Mouse (Mus musculus): ENCODE measurements around the gene Nlgn1. TPM values are rescaled to one million over a fixed set of nuclear protein-coding genes. Genes with fewer than 3 reads are reported as not detected.

Nlgn1 gene
- polyA plus RNA-seq, 1 experiment from 2014 or later, result 29.9 TPM

GRCm38 (mm10) chr3:26134839-26135651 is 197.2 kb downstream of the Nlgn1 start:
- H3K9ac ChIP-seq (replicated peaks), result no peak overlapping the region
- 0 out of 2 replicates have a peak overlapping the region, but pooled peaks have one; percentile 17 for H3K4me3 ChIP-seq (replicated peaks)
- peaks cover 15% of the 10 kb centered on the region; the same call in 1 of the 2 replicates for H3K36me3 ChIP-seq
- peak overlapping the region; percentile 41 for H3K4me2 ChIP-seq
- no peaks in the 10 kb centered on the region for H3K9me3 ChIP-seq (replicated peaks)
- H3K4me1 ChIP-seq, result peaks cover 8% of the 10 kb centered on the region
- H3K27me3 ChIP-seq (replicated peaks), result no peaks in the 10 kb centered on the region
- no peak overlapping the region for H3K27ac ChIP-seq (replicated peaks)
- 13% methylated on average over 9 of the region's 9 CpGs for WGBS
- no peak; the same call in 1 of the 2 replicates for ATAC-seq (ENCODE audit: low FRiP score)

- ATAC-seq (ENCODE audit: low FRiP score), result no peak
Observed at GRCm38 (mm10) chr3:26130919-26131318, 201.3 kb downstream of the Nlgn1 start.

GRCm38 (mm10) chr3:26129455-26129854 is 202.8 kb downstream of the Nlgn1 start:
- H3K4me1 ChIP-seq, result no peaks in the 10 kb centered on the region
- H3K9ac ChIP-seq (replicated peaks), result no peak overlapping the region
- peaks cover 15% of the 10 kb centered on the region; the same call in 1 of the 2 replicates for H3K36me3 ChIP-seq
- WGBS, result 78% methylated on average over 6 of the region's 6 CpGs
- no peak overlapping the region for H3K4me3 ChIP-seq (replicated peaks)
- H3K9me3 ChIP-seq (replicated peaks), result no peaks in the 10 kb centered on the region
- no peak overlapping the region for H3K4me2 ChIP-seq
- H3K27me3 ChIP-seq (replicated peaks), result no peaks in the 10 kb centered on the region
- no peak for ATAC-seq (ENCODE audit: low FRiP score)
- no peak overlapping the region for H3K27ac ChIP-seq (replicated peaks)

More at GRCm38 (mm10) chr3:26130919-26131318, 201.3 kb downstream of the Nlgn1 start:
- no peaks in the 10 kb centered on the region for H3K9me3 ChIP-seq (replicated peaks)
- peaks cover 15% of the 10 kb centered on the region; the same call in 1 of the 2 replicates for H3K36me3 ChIP-seq
- no peak overlapping the region for H3K9ac ChIP-seq (replicated peaks)
- H3K4me1 ChIP-seq, result peaks cover 8% of the 10 kb centered on the region
- 62% methylated on average over 2 of the region's 2 CpGs for WGBS
- H3K4me2 ChIP-seq, result no peak overlapping the region
- H3K27ac ChIP-seq (replicated peaks), result no peak overlapping the region
- H3K4me3 ChIP-seq (replicated peaks), result no peak overlapping the region
- H3K27me3 ChIP-seq (replicated peaks), result no peaks in the 10 kb centered on the region

GRCm38 (mm10) chr3:26117071-26117470 is 215.2 kb downstream of the Nlgn1 start:
- Histone ChIP-seq H3K9ac (replicated peaks) (no peak overlapping the region), H3K9me3 (replicated peaks) (no peaks in the 10 kb centered on the region), H3K36me3 (no peaks in the 10 kb centered on the region), H3K4me1 (0 out of 2 replicates have a peak, but pooled peaks cover 2% of the 10 kb centered on the region), H3K4me3 (replicated peaks) (no peak overlapping the region), H3K27me3 (replicated peaks) (no peaks in the 10 kb centered on the region), H3K4me2 (no peak overlapping the region), H3K27ac (replicated peaks) (no peak overlapping the region)
- no peak; the same call in 1 of the 2 replicates for ATAC-seq (ENCODE audit: low FRiP score)
- WGBS, result 79% methylated on average over 1 of the region's 1 CpGs

GRCm38 (mm10) chr3:26106361-26106760 is 225.9 kb downstream of the Nlgn1 start:
- Histone ChIP-seq H3K4me2 (no peak overlapping the region), H3K27ac (replicated peaks) (no peak overlapping the region), H3K9ac (replicated peaks) (no peak overlapping the region), H3K4me3 (replicated peaks) (no peak overlapping the region), H3K4me1 (no peaks in the 10 kb centered on the region), H3K36me3 (no peaks in the 10 kb centered on the region), H3K9me3 (replicated peaks) (no peaks in the 10 kb centered on the region), H3K27me3 (replicated peaks) (no peaks in the 10 kb centered on the region)
- 74% methylated on average over 7 of the region's 7 CpGs for WGBS
- no peak for ATAC-seq (ENCODE audit: low FRiP score)

GRCm38 (mm10) chr3:26105528-26105927 is 226.7 kb downstream of the Nlgn1 start:
- Histone ChIP-seq H3K4me2 (no peak overlapping the region), H3K4me3 (replicated peaks) (no peak overlapping the region), H3K27me3 (replicated peaks) (no peaks in the 10 kb centered on the region), H3K4me1 (no peaks in the 10 kb centered on the region), H3K9ac (replicated peaks) (no peak overlapping the region), H3K27ac (replicated peaks) (no peak overlapping the region), H3K36me3 (no peaks in the 10 kb centered on the region), H3K9me3 (replicated peaks) (no peaks in the 10 kb centered on the region)
- no peak for ATAC-seq (ENCODE audit: low FRiP score)
- 21% methylated on average over 3 of the region's 3 CpGs for WGBS

- H3K36me3 ChIP-seq, result no peaks in the 10 kb centered on the region
- WGBS, result 70% methylated on average over 1 of the region's 1 CpGs
- ATAC-seq (ENCODE audit: low FRiP score), result no peak
- no peak overlapping the region for H3K4me3 ChIP-seq (replicated peaks)
- H3K9ac ChIP-seq (replicated peaks), result no peak overlapping the region
- H3K27me3 ChIP-seq (replicated peaks), result no peaks in the 10 kb centered on the region
- no peaks in the 10 kb centered on the region for H3K4me1 ChIP-seq
- H3K4me2 ChIP-seq, result no peak overlapping the region
- H3K9me3 ChIP-seq (replicated peaks), result no peaks in the 10 kb centered on the region
- no peak overlapping the region for H3K27ac ChIP-seq (replicated peaks)
Observed at GRCm38 (mm10) chr3:26102271-26102670, 230.0 kb downstream of the Nlgn1 start.

GRCm38 (mm10) chr3:26095551-26095950 is 236.7 kb downstream of the Nlgn1 start:
- Histone ChIP-seq H3K27me3 (replicated peaks) (no peaks in the 10 kb centered on the region), H3K4me2 (no peak overlapping the region), H3K36me3 (no peaks in the 10 kb centered on the region), H3K4me1 (no peaks in the 10 kb centered on the region), H3K9me3 (replicated peaks) (no peaks in the 10 kb centered on the region), H3K27ac (replicated peaks) (no peak overlapping the region), H3K4me3 (replicated peaks) (no peak overlapping the region), H3K9ac (replicated peaks) (no peak overlapping the region)
- ATAC-seq (ENCODE audit: low FRiP score), result no peak

- Histone ChIP-seq H3K36me3 (no peaks in the 10 kb centered on the region), H3K4me1 (no peaks in the 10 kb centered on the region), H3K4me3 (replicated peaks) (no peak overlapping the region), H3K27ac (replicated peaks) (no peak overlapping the region), H3K4me2 (no peak overlapping the region), H3K9ac (replicated peaks) (no peak overlapping the region), H3K27me3 (replicated peaks) (no peaks in the 10 kb centered on the region), H3K9me3 (replicated peaks) (no peaks in the 10 kb centered on the region)
- no peak for ATAC-seq (ENCODE audit: low FRiP score)
Observed at GRCm38 (mm10) chr3:26069366-26069765, 262.9 kb downstream of the Nlgn1 start.

- no peaks in the 10 kb centered on the region for H3K9me3 ChIP-seq (replicated peaks)
- no peak overlapping the region for H3K27ac ChIP-seq (replicated peaks)
- 77% methylated on average over 4 of the region's 4 CpGs for WGBS
- H3K27me3 ChIP-seq (replicated peaks), result no peaks in the 10 kb centered on the region
- H3K36me3 ChIP-seq, result no peaks in the 10 kb centered on the region
- H3K4me1 ChIP-seq, result no peaks in the 10 kb centered on the region
- no peak overlapping the region for H3K4me2 ChIP-seq
- ATAC-seq (ENCODE audit: low FRiP score), result no peak
- H3K9ac ChIP-seq (replicated peaks), result no peak overlapping the region
- no peak overlapping the region for H3K4me3 ChIP-seq (replicated peaks)
Observed at GRCm38 (mm10) chr3:26050769-26051168, 281.5 kb downstream of the Nlgn1 start.

- ATAC-seq (ENCODE audit: low FRiP score), result no peak
- H3K9ac ChIP-seq (replicated peaks), result no peak overlapping the region
- no peak overlapping the region for H3K4me2 ChIP-seq
- no peak overlapping the region for H3K4me3 ChIP-seq (replicated peaks)
- no peaks in the 10 kb centered on the region for H3K4me1 ChIP-seq
- WGBS, result 67% methylated on average over 2 of the region's 2 CpGs
- H3K9me3 ChIP-seq (replicated peaks), result no peaks in the 10 kb centered on the region
- no peak overlapping the region for H3K27ac ChIP-seq (replicated peaks)
- H3K36me3 ChIP-seq, result no peaks in the 10 kb centered on the region
- no peaks in the 10 kb centered on the region for H3K27me3 ChIP-seq (replicated peaks)
Observed at GRCm38 (mm10) chr3:26042966-26043365, 289.3 kb downstream of the Nlgn1 start.

GRCm38 (mm10) chr3:26039696-26040095 is 292.6 kb downstream of the Nlgn1 start:
- Histone ChIP-seq H3K4me2 (no peak overlapping the region), H3K27me3 (replicated peaks) (no peaks in the 10 kb centered on the region), H3K27ac (replicated peaks) (no peak overlapping the region), H3K9me3 (replicated peaks) (no peaks in the 10 kb centered on the region), H3K4me3 (replicated peaks) (no peak overlapping the region), H3K4me1 (no peaks in the 10 kb centered on the region), H3K9ac (replicated peaks) (no peak overlapping the region), H3K36me3 (no peaks in the 10 kb centered on the region)
- 70% methylated on average over 2 of the region's 2 CpGs for WGBS
- ATAC-seq (ENCODE audit: low FRiP score), result no peak

Measured in neural tube, embryonic 15.5 days (tissue).